ENCODE assay signal across 26 mouse cellular contexts in the genomic region with DNA sequence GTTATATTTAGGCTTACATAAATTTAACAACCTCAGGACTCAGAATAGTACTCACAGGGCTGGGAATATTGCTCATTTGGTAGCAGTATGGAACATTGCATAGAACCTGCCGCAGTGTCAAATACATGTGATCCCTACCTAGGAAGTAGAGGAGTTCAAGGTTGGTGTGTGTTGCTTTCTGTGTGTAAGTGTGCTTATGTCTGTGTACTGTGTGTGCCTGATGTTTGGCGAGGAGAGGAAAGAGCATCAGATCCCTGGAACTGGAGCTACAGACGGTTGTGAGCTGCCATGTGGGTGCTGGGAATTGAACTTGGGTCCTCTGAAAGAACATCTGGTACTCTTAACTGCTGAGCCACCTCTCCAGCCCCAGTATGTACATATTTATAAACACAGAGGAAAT.
"Had no signal": no experiment of that assay in that cellular context is flagged by ENCODE, and none has a peak within 500 bp of the region (broad histone marks: within the 10 kb centered on the region; RNA-seq: fewer than 3 reads in every experiment).

No protein-coding gene starts in this region.

- H3K27me3 ChIP-seq: embryonic facial prominence, embryonic 12.5 days; embryonic facial prominence, embryonic 13.5 days; embryonic facial prominence, embryonic 15.5 days; forebrain, embryonic 12.5 days; forebrain, embryonic 15.5 days had no signal

- ATAC-seq: forebrain, embryonic 14.5 days; forebrain, embryonic 15.5 days; forebrain, embryonic 16.5 days; forebrain, postnatal 0 days had no signal

- H3K27ac ChIP-seq: embryonic facial prominence, embryonic 10.5 days; embryonic facial prominence, embryonic 12.5 days; embryonic facial prominence, embryonic 13.5 days; embryonic facial prominence, embryonic 15.5 days; forebrain, embryonic 12.5 days; forebrain, embryonic 15.5 days; gastrocnemius, adult 2 months; heart, adult 2 months had no signal

- H3K4me2 ChIP-seq: embryonic facial prominence, embryonic 12.5 days; embryonic facial prominence, embryonic 13.5 days; embryonic facial prominence, embryonic 15.5 days; forebrain, embryonic 12.5 days; forebrain, embryonic 15.5 days had no signal

- H3K9ac ChIP-seq: embryonic facial prominence, embryonic 12.5 days; embryonic facial prominence, embryonic 13.5 days; embryonic facial prominence, embryonic 15.5 days; forebrain, embryonic 12.5 days; forebrain, embryonic 15.5 days; forebrain, postnatal 0 days had no signal

- H3K9me3 ChIP-seq: embryonic facial prominence, embryonic 10.5 days; embryonic facial prominence, embryonic 12.5 days; embryonic facial prominence, embryonic 13.5 days; embryonic facial prominence, embryonic 15.5 days; forebrain, embryonic 12.5 days; forebrain, embryonic 15.5 days had no signal

- H3K36me3 ChIP-seq: embryonic facial prominence, embryonic 12.5 days; embryonic facial prominence, embryonic 15.5 days; forebrain, embryonic 12.5 days; forebrain, embryonic 15.5 days had no signal

- H3K4me3 ChIP-seq: embryonic facial prominence, embryonic 10.5 days; embryonic facial prominence, embryonic 12.5 days; embryonic facial prominence, embryonic 13.5 days; embryonic facial prominence, embryonic 15.5 days; erythroblast, embryonic 14.5 days; forebrain, embryonic 12.5 days; forebrain, embryonic 15.5 days; gastrocnemius, adult 2 months; heart, adult 2 months had no signal

- H3K4me1 ChIP-seq: embryonic facial prominence, embryonic 12.5 days; forebrain, embryonic 12.5 days; forebrain, embryonic 15.5 days had no signal

- DNase-seq: cerebellum, adult 18-20 months; cerebellum, adult 8-10 months; cerebellum, adult 9-10 months; cerebellum, adult 9-11 months; cerebellum, postnatal 10 days; cerebellum, postnatal 14 days; cerebellum, postnatal 25 days; cerebellum, postnatal 36 days; embryo, embryonic 11 days; forebrain, postnatal 0 days; gastrocnemius, adult 2 months; gastrocnemius, postnatal 10 days; gastrocnemius, postnatal 14 days; gastrocnemius, postnatal 25 days; gastrocnemius, postnatal 36 days; heart, adult 18-20 months had no signal
